Mouse (Mus musculus) heart, postnatal 0 days (tissue): Measurements from ENCODE around the gene Bcl11b. TPM values are rescaled to one million over a fixed set of nuclear protein-coding genes. Genes with fewer than 3 reads are reported as not detected.

Experiments used
- ATAC-seq: fragments of 200-750 bp; cut with Nextera tagmentation; 2 replicates; pipeline ENCODE4 v1.8.0; 2017; ENCODE audit warnings: low read depth, moderate number of reproducible peaks, moderate library complexity; ENCODE audit not compliant: insufficient read depth
- DNase-seq: peaks from one replicate; pipeline ENCODE4 v3.0.0-alpha.2; 2016; ENCODE audit warnings: low spot score
- H3K27ac ChIP-seq: fragments of 300-500 bp; sonication (generic); 2 replicates; pipeline ENCODE4 v1.5.1; 2014; ENCODE audit warnings: low read depth, mild to moderate bottlenecking
- H3K27me3 ChIP-seq: fragments of 300-500 bp; sonication (generic); 2 replicates; pipeline ENCODE4 v1.6.1; 2014; ENCODE audit warnings: low read length, mixed read lengths; ENCODE audit not compliant: control insufficient read depth, insufficient read depth
- H3K36me3 ChIP-seq: fragments of 300-500 bp; sonication (generic); replicated peaks from 2 replicates; pipeline ENCODE4 v1.6.1; 2014; ENCODE audit warnings: low read length, mixed read lengths; ENCODE audit not compliant: control insufficient read depth, insufficient read depth
- H3K4me1 ChIP-seq: fragments of 300-500 bp; sonication (generic); 2 replicates; pipeline ENCODE4 v1.6.1; 2014; ENCODE audit warnings: antibody characterized with exemption; ENCODE audit not compliant: control insufficient read depth, insufficient read depth
- H3K4me2 ChIP-seq: fragments of 300-500 bp; sonication (generic); 2 replicates; pipeline ENCODE4 v1.6.1; 2014; ENCODE audit warnings: low read depth, mild to moderate bottlenecking, low read length, moderate library complexity
- H3K4me3 ChIP-seq: fragments of 300-500 bp; sonication (generic); 2 replicates; pipeline ENCODE4 v1.5.1; 2014; ENCODE audit warnings: low read depth, low read length
- H3K9ac ChIP-seq: fragments of 300-500 bp; sonication (generic); replicated peaks from 2 replicates; pipeline ENCODE4 v1.6.1; 2014; ENCODE audit warnings: low read depth, low read length, mixed read lengths
- H3K9me3 ChIP-seq: fragments of 300-500 bp; sonication (generic); replicated peaks from 2 replicates; pipeline ENCODE4 v1.6.1; 2016; ENCODE audit warnings: low read length; ENCODE audit not compliant: control insufficient read depth
- CTCF ChIP-seq: IDR thresholded peaks from 2 replicates; pipeline ENCODE4 v1.5.1; 2016; ENCODE audit warnings: antibody characterized with exemption, control low read depth, low read depth
- EP300 ChIP-seq: IDR thresholded peaks from 2 replicates; pipeline ENCODE4 v1.6.1; 2016; ENCODE audit warnings: antibody characterized with exemption, low read depth
- WGBS: fragments of 180-500 bp; shearing (Covaris S2); extraction: QIAGEN DNeasy Blood & Tissue Kit; methylation state at CpG from one replicate; pipeline ENCODE4 v1.1.7; 2014; 5-methylcytosine and 5-hydroxymethylcytosine counted together
- polyA plus RNA-seq: library from polyadenylated mRNA; unstranded; fragments of >200 nt; fragmentation: Nextera tagmentation; extraction: Ambion mirVana; gene quantifications from 2 replicates; pipeline ENCODE4 v1.2.1, GENCODE M21; 2015
- total RNA-seq: library from RNA; depleted of rRNA; stranded (reverse); fragments of >200 nt; gene quantifications from 2 replicates; pipeline ENCODE4 v1.2.3, GENCODE M21; 2014; ENCODE audit warnings: low replicate concordance

Bcl11b gene
- total and polyA plus RNA-seq, 2 experiments from 2014 or later: 2.2 to 2.7 TPM

DNA sequence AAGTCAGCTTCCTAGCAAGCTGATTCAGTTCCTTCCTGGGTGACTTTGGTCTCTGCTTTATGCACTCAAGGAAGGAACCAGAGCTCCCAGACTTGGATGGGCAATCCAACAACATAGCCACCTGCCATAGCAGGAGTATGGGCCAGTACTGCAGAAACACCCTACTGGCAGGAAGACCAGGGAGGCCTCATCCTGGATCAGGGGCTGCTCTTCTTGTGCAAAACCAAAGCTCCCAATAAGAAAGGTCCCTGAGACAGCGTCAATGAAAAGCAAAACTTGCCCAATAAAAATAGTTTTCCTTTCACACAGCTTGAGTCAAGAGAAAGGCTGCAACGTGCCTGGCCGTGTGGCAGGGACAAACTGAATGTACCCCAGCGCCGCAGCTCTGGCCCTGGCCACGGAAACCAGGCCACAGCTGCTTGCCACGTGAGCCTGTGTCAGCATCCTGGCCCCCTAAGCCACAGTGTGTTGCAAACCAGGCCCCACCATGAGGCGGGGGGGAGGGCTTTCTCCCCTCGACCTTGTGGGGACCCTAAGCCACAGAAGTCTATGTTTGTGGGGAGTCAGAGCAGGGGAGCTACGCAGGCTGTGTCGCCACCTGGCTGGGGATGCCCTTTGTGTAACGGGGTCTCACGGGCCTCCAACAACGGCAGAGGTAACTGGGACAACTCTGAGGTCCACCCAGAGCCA is 38.9 kb downstream of the Bcl11b start:
- Histone ChIP-seq H3K27ac (no peak overlapping the region), H3K27me3 (no peaks in the 10 kb centered on the region), H3K36me3 (no peaks in the 10 kb centered on the region), H3K4me1 (peaks cover 10% of the 10 kb centered on the region; the same call in 1 of the 2 replicates), H3K9ac (no peak overlapping the region), H3K9me3 (no peaks in the 10 kb centered on the region), H3K4me3 (no peak overlapping the region), H3K4me2 (no peak overlapping the region)
- TF ChIP-seq CTCF (no peak), EP300 (no peak)
- 87% methylated on average over 14 of the region's 14 CpGs for WGBS
- DNase-seq (no peak), ATAC-seq (no peak)

DNA sequence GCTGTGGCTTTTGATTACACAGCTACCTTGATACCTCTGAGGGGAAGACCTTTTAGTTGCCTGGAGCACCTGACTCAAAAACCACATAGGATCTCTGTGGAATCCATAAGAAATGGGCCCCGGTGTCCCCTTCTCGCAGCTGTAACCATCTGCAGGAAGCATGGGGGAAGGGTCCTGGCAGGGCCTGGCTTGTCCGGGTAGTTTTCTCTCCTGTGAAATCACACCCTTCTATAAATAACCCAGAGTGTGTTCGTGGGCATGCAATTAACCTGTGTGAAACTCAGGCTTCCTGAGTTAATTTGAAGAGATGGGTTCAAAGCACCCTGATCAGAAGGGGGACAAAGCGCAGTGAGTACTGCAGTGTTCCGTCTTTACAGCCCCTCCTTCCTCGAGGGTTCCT is 40.5 kb downstream of the Bcl11b start:
- Histone ChIP-seq H3K4me3 (no peak overlapping the region), H3K27ac (no peak overlapping the region; the same call in 1 of the 2 replicates)
- ATAC-seq: no peak

DNA sequence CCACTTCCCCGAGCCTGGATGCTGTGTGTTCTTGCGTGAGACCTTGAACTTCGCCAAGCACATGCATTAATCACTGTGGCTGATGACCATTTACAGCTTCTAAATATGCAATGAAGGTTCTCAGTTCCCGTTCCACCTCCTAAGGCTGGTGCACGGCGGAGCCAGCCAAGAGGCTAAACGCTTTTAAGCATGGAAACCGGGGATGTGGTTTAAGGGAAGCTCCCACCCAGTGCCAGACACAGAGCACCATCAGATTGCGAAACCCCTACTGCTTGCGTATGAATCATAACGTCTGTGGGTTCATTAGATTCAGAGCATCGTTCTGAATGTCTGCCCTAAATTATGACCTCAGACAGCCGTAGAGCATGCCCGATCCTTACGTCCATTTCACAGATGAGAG is 41.6 kb downstream of the Bcl11b start:
- Histone ChIP-seq H3K4me2 (no peak overlapping the region), H3K9ac (no peak overlapping the region), H3K27ac (no peak overlapping the region), H3K4me3 (no peak overlapping the region), H3K9me3 (no peaks in the 10 kb centered on the region), H3K4me1 (peaks cover 10% of the 10 kb centered on the region; the same call in 1 of the 2 replicates), H3K36me3 (no peaks in the 10 kb centered on the region), H3K27me3 (no peaks in the 10 kb centered on the region)
- TF ChIP-seq EP300 (no peak), CTCF (no peak)
- ATAC-seq (no peak), DNase-seq (peak; percentile 3)
- WGBS: 82% methylated on average over 15 of the region's 15 CpGs

More for the DNA sequence above, 40.5 kb downstream of the Bcl11b start:
- no peaks in the 10 kb centered on the region for H3K36me3 ChIP-seq
- peaks cover 10% of the 10 kb centered on the region; the same call in 1 of the 2 replicates for H3K4me1 ChIP-seq
- no peak overlapping the region for H3K9ac ChIP-seq
- no peak overlapping the region for H3K4me2 ChIP-seq
- peak; percentile 7 for DNase-seq
- no peaks in the 10 kb centered on the region for H3K9me3 ChIP-seq
- 21% methylated on average over 7 of the region's 7 CpGs for WGBS
- TF ChIP-seq EP300: no peak
- TF ChIP-seq CTCF: no peak
- H3K27me3 ChIP-seq: no peaks in the 10 kb centered on the region

DNA sequence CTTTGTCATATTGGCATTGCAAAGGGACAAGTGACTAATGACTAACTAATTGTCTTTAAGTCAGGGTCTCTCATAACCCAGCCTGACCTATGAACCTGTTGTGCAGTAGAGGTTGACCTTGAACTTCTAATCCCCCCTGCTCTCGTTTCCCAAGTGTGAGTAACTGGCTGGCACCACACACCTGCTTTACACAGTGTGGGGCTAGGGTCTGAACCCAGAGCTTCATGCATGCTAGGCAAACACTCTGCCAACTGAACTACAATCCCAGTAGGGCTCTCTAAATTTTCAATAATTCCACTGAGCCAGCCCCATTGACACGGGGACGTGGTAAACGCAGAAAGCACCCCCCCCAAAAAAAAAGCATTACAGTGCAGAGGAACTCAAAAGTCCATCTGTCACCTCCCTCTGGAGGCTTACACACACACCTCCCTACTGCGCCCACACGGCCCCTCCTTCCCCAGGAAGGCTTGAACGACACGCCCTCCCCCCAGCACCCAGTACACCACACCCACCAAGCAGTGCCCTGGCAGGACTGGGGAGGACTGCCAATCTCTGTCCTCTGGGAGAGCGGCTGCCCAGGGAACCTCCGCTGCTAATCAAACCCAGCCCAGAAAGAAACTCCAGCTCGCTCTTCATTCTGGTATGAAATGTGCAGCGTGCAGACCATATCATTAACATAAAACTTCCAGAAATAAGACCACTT is 42.5 kb downstream of the Bcl11b start:
- H3K4me1 ChIP-seq: peaks cover 10% of the 10 kb centered on the region; the same call in 1 of the 2 replicates
- no peaks in the 10 kb centered on the region for H3K9me3 ChIP-seq
- DNase-seq (peak; percentile 87), ATAC-seq (peak; percentile 93)
- H3K9ac ChIP-seq: no peak overlapping the region
- no peak overlapping the region for H3K4me3 ChIP-seq
- peak overlapping the region; percentile 5; the same call in 1 of the 2 replicates for H3K4me2 ChIP-seq
- TF ChIP-seq EP300 (no peak), CTCF (no peak)
- H3K27me3 ChIP-seq: no peaks in the 10 kb centered on the region
- 27% methylated on average over 12 of the region's 12 CpGs for WGBS
- H3K36me3 ChIP-seq: no peaks in the 10 kb centered on the region
- H3K27ac ChIP-seq: no peak overlapping the region

DNA sequence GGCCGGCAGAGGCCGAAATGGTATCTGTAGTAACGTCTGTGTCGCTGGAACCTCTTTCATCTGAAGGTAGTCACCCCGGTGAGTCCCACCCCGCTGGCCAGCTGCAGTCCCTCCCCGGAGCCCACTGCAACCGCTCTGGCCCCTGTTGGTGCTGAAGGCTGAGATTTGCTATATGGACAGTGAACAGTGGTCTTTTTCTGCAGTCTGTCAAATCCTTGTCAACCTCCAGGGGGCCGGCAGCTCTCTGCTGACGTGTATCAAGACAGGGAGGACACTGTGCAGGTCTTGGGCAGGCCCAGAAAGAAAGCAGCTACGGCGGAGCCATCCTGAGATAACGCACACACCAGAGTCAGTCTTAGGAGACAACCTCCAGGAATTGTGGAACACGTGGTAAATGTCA is 43.0 kb downstream of the Bcl11b start:
- no peak overlapping the region for H3K27ac ChIP-seq
- no peaks in the 10 kb centered on the region for H3K27me3 ChIP-seq
- WGBS: 33% methylated on average over 14 of the region's 14 CpGs
- TF ChIP-seq CTCF (peak; percentile 18; the same call in 1 of the 2 replicates), EP300 (no peak)
- no peak overlapping the region for H3K9ac ChIP-seq
- peaks cover 10% of the 10 kb centered on the region; the same call in 1 of the 2 replicates for H3K4me1 ChIP-seq
- no peak overlapping the region for H3K4me3 ChIP-seq
- no peak for DNase-seq
- H3K9me3 ChIP-seq: no peaks in the 10 kb centered on the region
- no peak overlapping the region for H3K4me2 ChIP-seq
- ATAC-seq: no peak
- H3K36me3 ChIP-seq: no peaks in the 10 kb centered on the region
